Mouse (Mus musculus) CH12.LX (cell line): ENCODE data around the gene Tmprss12. TPM values are rescaled to one million over a fixed set of nuclear protein-coding genes. Genes with fewer than 3 reads are reported as not detected.
"Not testable (repeated sequence)": the region's sequence is repeated elsewhere in the genome, so short reads cannot be mapped to it uniquely, and the experiment has no call there.

Experiments used
- DNase-seq: peaks from one replicate; pipeline ENCODE4 v3.0.0-alpha.2; 2013; ENCODE audit errors: extremely low read depth
- H3K27ac ChIP-seq: 2 replicates; pipeline ENCODE4 v1.5.1; 2012; ENCODE audit warnings: low read depth, mild to moderate bottlenecking, control low read depth, moderate library complexity; ENCODE audit not compliant: insufficient read depth
- H3K27me3 ChIP-seq: replicated peaks from 2 replicates; pipeline ENCODE3; 2012; ENCODE audit warnings: inconsistent platforms
- H3K36me3 ChIP-seq, 2 experiments: replicated peaks in 1 of 2; 2 replicates each; pipeline versions ENCODE3 to v1.6.1; 2012; ENCODE audit warnings: inconsistent platforms in 1 of 2, low read length in 1 of 2, mild to moderate bottlenecking in 1 of 2, mixed read lengths in 1 of 2, moderate library complexity in 1 of 2; ENCODE audit not compliant: control insufficient read depth in 1 of 2, insufficient read depth in 1 of 2
- H3K4me1 ChIP-seq, 2 experiments: 2 replicates each; pipeline ENCODE4 v1.6.1; 2012; ENCODE audit warnings: inconsistent platforms in 1 of 2, moderate library complexity in 1 of 2; ENCODE audit not compliant: insufficient read depth in 2 of 2, control insufficient read depth in 1 of 2
- H3K4me2 ChIP-seq: 2 replicates; pipeline ENCODE4 v1.6.1; 2012; ENCODE audit warnings: low read depth, mild to moderate bottlenecking, control low read depth; ENCODE audit not compliant: poor library complexity, insufficient read depth, severe bottlenecking
- H3K4me3 ChIP-seq, 3 experiments: fragments of 150-350 bp in 1 of 3; sonication (generic) in 1 of 3; replicated peaks in 1 of 3; 2 replicates each; pipeline versions ENCODE3 to v1.5.1; 2011 to 2012; ENCODE audit warnings: low read depth in 2 of 3, low read length in 2 of 3, mild to moderate bottlenecking in 2 of 3, moderate library complexity in 2 of 3, control low read depth in 1 of 3, improper control_type of control experiment in 1 of 3, inconsistent platforms in 1 of 3, mixed read lengths in 1 of 3; ENCODE audit not compliant: poor library complexity in 1 of 3
- H3K79me2 ChIP-seq: replicated peaks from 2 replicates; pipeline ENCODE4 v1.6.1; 2012; ENCODE audit warnings: mild to moderate bottlenecking, moderate library complexity; ENCODE audit not compliant: control insufficient read depth, poor library complexity, insufficient read depth, severe bottlenecking; ENCODE audit errors: extremely low read depth
- H3K9ac ChIP-seq: 2 replicates; pipeline ENCODE4 v1.6.1; 2012; ENCODE audit warnings: low read depth, mild to moderate bottlenecking, control low read depth, moderate library complexity; ENCODE audit not compliant: insufficient read depth
- H3K9me3 ChIP-seq: replicated peaks from 2 replicates; pipeline ENCODE3; 2012; ENCODE audit warnings: low read length, inconsistent platforms, mixed read lengths
- BHLHE40 ChIP-seq: IDR thresholded peaks from 2 replicates; pipeline ENCODE4 v1.6.1; 2011; ENCODE audit warnings: mild to moderate bottlenecking, low read depth, low read length, improper control_type of control experiment
- EP300 ChIP-seq: IDR thresholded peaks from 2 replicates; pipeline ENCODE4 v1.6.1; 2011; ENCODE audit warnings: low read length, improper control_type of control experiment
- JUN ChIP-seq: IDR thresholded peaks from 2 replicates; pipeline ENCODE4 v1.6.1; 2011; ENCODE audit warnings: low read depth, mild to moderate bottlenecking, low read length, improper control_type of control experiment, moderate library complexity; ENCODE audit not compliant: insufficient read depth
- JUND ChIP-seq: conservative IDR thresholded peaks from 2 replicates; pipeline ENCODE4 v1.6.1; 2011; ENCODE audit warnings: low read depth, low read length, improper control_type of control experiment
- KAT2A ChIP-seq: IDR thresholded peaks from 2 replicates; pipeline ENCODE4 v1.6.1; 2012; ENCODE audit warnings: low read length, improper control_type of control experiment, inconsistent platforms; ENCODE audit not compliant: insufficient replicate concordance
- MAX ChIP-seq: IDR thresholded peaks from 2 replicates; pipeline ENCODE4 v1.6.1; 2011; ENCODE audit warnings: low read length, improper control_type of control experiment
- MAZ ChIP-seq: IDR thresholded peaks from 2 replicates; pipeline ENCODE4 v1.6.1; 2012; ENCODE audit warnings: low read depth, mild to moderate bottlenecking, inconsistent platforms, low read length, improper control_type of control experiment, moderate library complexity
- MEF2A ChIP-seq: IDR thresholded peaks from 2 replicates; pipeline ENCODE4 v1.6.1; 2014; ENCODE audit warnings: low read depth, mild to moderate bottlenecking, inconsistent platforms, low read length, improper control_type of control experiment, borderline replicate concordance
- MYC ChIP-seq: IDR thresholded peaks from 2 replicates; pipeline ENCODE4 v1.6.1; 2011; ENCODE audit warnings: low read depth, mild to moderate bottlenecking, improper control_type of control experiment, low read length
- NELFE ChIP-seq: IDR thresholded peaks from 2 replicates; pipeline ENCODE4 v1.6.1; 2011; ENCODE audit warnings: low read depth, low read length, improper control_type of control experiment
- PAX5 ChIP-seq: IDR thresholded peaks from 2 replicates; pipeline ENCODE4 v1.6.1; 2012; ENCODE audit warnings: low read length, inconsistent platforms, mixed read lengths
- RCOR1 ChIP-seq: conservative IDR thresholded peaks from 2 replicates; pipeline ENCODE4 v1.6.1; 2012; ENCODE audit warnings: low read depth, mild to moderate bottlenecking, inconsistent platforms, low read length, improper control_type of control experiment
- SMC3 ChIP-seq: IDR thresholded peaks from 2 replicates; pipeline ENCODE4 v1.6.1; 2011; ENCODE audit warnings: low read depth, low read length, improper control_type of control experiment
- TCF12 ChIP-seq: IDR thresholded peaks from 2 replicates; pipeline ENCODE4 v1.6.1; 2014; ENCODE audit warnings: low read depth, mild to moderate bottlenecking, inconsistent platforms, low read length, improper control_type of control experiment
- USF2 ChIP-seq: conservative IDR thresholded peaks from 2 replicates; pipeline ENCODE4 v1.6.1; 2011; ENCODE audit warnings: low read depth, low read length, improper control_type of control experiment
- ZKSCAN1 ChIP-seq: IDR thresholded peaks from 2 replicates; pipeline ENCODE4 v1.6.1; 2012; ENCODE audit warnings: low read depth, inconsistent platforms, low read length, improper control_type of control experiment, borderline replicate concordance
- ZNF384 ChIP-seq: IDR thresholded peaks from 2 replicates; pipeline ENCODE4 v1.6.1; 2012; ENCODE audit warnings: low read depth, low read length, improper control_type of control experiment, inconsistent platforms
- dilution Hi-C: fragments of 300-500 bp; cut with MboI; formaldehyde crosslinking; loops from 2 replicates; pipeline ENCODE4 v1.14.3; 2020; ENCODE audit warnings: low sequenced_read_pairs; ENCODE audit not compliant: extremely low pct_unique_long_range_greater_than_20kb, extremely low pct_ligation_motif_present
- in situ Hi-C: fragments of 300-500 bp; cut with MboI; formaldehyde crosslinking; loops from 3 replicates; pipeline ENCODE4 v1.14.3; 2019; ENCODE audit warnings: low sequenced_read_pairs, low pct_ligation_motif_present, low pct_unique_long_range_greater_than_20kb, mixed read lengths
- polyA plus RNA-seq: library from polyadenylated mRNA; unstranded; fragments of >175 nt; gene quantifications from 2 replicates; pipeline ENCODE4 v1.2.1, GENCODE M21; 2012; ENCODE audit warnings: low read depth; ENCODE audit not compliant: insufficient read length
- total RNA-seq, 2 experiments: library from RNA; depleted of rRNA; stranded (reverse); fragments of 300-350 nt in 1 of 2; fragments of >200 nt in 1 of 2; gene quantifications; 2 replicates each; pipeline ENCODE4 v1.2.3; 2012 to 2014

The Tmprss12 gene
- total and polyA plus RNA-seq, 3 experiments, result not detected

GRCm38 (mm10) chr15:100265586-100266325 is 14.9 kb upstream of the Tmprss12 start:
- Histone ChIP-seq H3K9me3 (peaks cover 3% of the 10 kb centered on the region), H3K27ac (no peak overlapping the region), H3K36me3 (peaks cover 6 to 14% of the 10 kb centered on the region in 2 experiments), H3K4me1 (no peaks in the 10 kb centered on the region), H3K9ac (no peak overlapping the region), H3K79me2 (no peaks in the 10 kb centered on the region), H3K4me3 (no peak overlapping the region), H3K4me2 (no peak overlapping the region), H3K27me3 (no peaks in the 10 kb centered on the region)
- TF ChIP-seq EP300, result no peak
- dilution Hi-C loops (no loop called here), in situ Hi-C loops (loop anchor here (10.0 kb wide), 1 partner anchor 59 kb away; no protein-coding TSS in a partner anchor)
- no peak for DNase-seq

DNA sequence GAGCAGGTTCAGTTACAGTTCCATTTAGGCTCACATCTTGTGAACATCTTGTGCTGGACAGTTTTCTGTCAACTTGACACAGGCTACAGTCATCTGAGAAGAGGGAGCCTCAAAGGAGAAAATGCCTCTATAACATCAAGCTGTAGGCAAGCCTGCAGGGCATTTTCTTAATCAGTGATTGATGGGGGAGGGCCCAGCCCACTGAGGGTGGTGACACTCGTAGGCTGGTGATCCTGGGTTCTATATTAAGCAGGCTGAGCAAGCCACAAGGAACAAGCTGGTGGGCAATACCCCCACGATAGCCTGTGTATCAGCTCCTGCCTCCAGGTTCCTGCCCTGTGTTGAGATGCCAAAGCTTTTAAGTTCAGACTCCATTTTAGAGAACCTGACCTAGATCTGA is 11.7 kb upstream of the Tmprss12 start:
- TF ChIP-seq NELFE (no peak), EP300 (no peak), JUND (no peak), BHLHE40 (no peak), TCF12 (no peak), USF2 (no peak), ZKSCAN1 (no peak), MAX (no peak), JUN (no peak), MYC (no peak), KAT2A (no peak), ZNF384 (no peak), MEF2A (no peak)
- TF ChIP-seq, all 38 proteins: peak for 0
- H3K79me2 ChIP-seq, result no peaks in the 10 kb centered on the region
- no peak overlapping the region for H3K4me3 ChIP-seq
- no peaks in the 10 kb centered on the region for H3K4me1 ChIP-seq
- in situ Hi-C loops (loop anchor here (10.0 kb wide), 1 partner anchor 56 kb away; no protein-coding TSS in a partner anchor), dilution Hi-C loops (no loop called here)
- no peaks in the 10 kb centered on the region for H3K36me3 ChIP-seq
- H3K27me3 ChIP-seq, result no peaks in the 10 kb centered on the region
- DNase-seq, result no peak
- no peak overlapping the region for H3K9ac ChIP-seq
- no peak overlapping the region for H3K27ac ChIP-seq
- peaks cover 5% of the 10 kb centered on the region for H3K9me3 ChIP-seq
- H3K4me2 ChIP-seq, result no peak overlapping the region

DNA sequence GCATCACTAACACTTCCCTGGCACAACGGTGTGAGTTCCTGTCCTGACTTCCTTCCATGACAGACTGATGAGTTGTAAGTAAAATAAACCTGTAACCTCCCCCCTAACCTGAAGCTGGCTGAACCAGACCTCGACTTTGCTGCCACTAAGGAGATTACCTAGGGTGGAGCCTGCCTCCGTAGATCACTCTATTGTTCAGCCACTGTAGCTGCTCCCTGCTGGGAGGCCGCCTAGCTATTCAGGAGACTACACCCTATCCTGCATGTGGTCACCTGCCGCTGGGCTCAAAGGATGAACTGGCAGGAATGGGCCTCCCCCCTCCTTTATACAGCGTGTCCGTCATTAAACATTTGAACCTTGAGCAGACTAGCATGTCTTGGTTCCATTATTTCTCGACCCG is 10.9 kb upstream of the Tmprss12 start:
- Histone ChIP-seq H3K4me3 (no peak overlapping the region), H3K27me3 (no peaks in the 10 kb centered on the region), H3K36me3 (no peaks in the 10 kb centered on the region), H3K4me1 (no peaks in the 10 kb centered on the region), H3K27ac (no peak overlapping the region), H3K79me2 (no peaks in the 10 kb centered on the region), H3K9ac (no peak overlapping the region), H3K9me3 (peaks cover 5% of the 10 kb centered on the region), H3K4me2 (no peak overlapping the region)
- no peak for DNase-seq
- TF ChIP-seq MAZ (no peak), USF2 (no peak), RCOR1 (no peak), JUND (no peak), SMC3 (no peak), PAX5 (no peak)
- in situ Hi-C loops, result loop anchor here (10.0 kb wide), 1 partner anchor 55 kb away; no protein-coding TSS in a partner anchor
- dilution Hi-C loops, result no loop called here

DNA sequence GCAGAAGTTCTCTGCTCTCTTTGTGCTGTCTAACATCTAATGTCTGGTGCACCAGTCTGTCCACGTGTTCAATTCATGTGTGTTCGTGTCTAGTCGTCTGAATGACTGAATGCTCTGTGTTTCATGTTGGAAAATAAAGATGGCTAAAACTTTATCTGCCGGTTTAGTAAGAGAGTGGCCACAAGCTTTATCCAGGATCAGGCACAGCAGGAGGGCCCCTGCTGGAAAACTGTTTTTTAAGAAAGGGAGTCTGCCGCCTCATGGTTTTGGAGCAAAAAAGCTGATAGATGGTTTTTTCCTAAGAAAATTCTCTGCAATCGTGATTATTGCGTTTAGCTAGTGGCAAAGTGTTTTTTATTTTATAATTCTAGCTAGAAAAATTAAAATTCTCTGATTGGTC is 10.0 kb upstream of the Tmprss12 start:
- H3K27ac ChIP-seq, H3K4me3 ChIP-seq, dilution Hi-C loops, H3K9ac ChIP-seq, H3K36me3 ChIP-seq, DNase-seq, in situ Hi-C loops, H3K27me3 ChIP-seq, H3K4me2 ChIP-seq, H3K9me3 ChIP-seq, H3K4me1 ChIP-seq, H3K79me2 ChIP-seq: not testable (repeated sequence)
